Mouse (Mus musculus) kidney, postnatal 10 days (tissue): ENCODE measurements around the gene Ifi213.
"Not testable (repeated sequence)": the region's sequence is repeated elsewhere in the genome, so short reads cannot be mapped to it uniquely, and the experiment has no call there.

Experiments used
- DNase-seq: peaks from one replicate; pipeline ENCODE4 v3.0.0; 2021; ENCODE audit warnings: mixed read lengths

Gene Ifi213

GRCm38 (mm10) chr1:173598838-173599494 is at the start of gene Ifi213:
Gene Ifi213 (minus strand): TSS chr1:173599274.
- DNase-seq, result not testable (repeated sequence)

DNA sequence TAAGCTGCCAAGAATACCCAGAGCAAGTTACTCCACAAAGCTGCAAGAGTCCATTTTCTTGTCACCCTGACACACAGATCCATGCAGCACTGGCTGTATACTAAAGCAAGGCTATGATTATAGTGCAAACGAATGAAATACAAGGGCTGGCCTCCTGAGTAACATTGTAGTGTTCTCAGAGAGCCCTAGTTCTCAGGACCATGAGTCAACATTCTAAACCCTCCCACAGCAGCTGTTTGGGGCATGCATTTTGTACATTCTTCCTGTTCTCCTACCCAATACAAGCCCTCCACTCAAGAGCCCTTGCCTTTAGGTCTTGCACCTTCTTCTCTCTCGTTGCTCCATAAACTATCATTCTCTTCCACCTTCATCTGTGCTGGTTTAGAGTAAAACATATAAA is 46.3 kb upstream of the Ifi213 start:
- DNase-seq, result no peak

DNA sequence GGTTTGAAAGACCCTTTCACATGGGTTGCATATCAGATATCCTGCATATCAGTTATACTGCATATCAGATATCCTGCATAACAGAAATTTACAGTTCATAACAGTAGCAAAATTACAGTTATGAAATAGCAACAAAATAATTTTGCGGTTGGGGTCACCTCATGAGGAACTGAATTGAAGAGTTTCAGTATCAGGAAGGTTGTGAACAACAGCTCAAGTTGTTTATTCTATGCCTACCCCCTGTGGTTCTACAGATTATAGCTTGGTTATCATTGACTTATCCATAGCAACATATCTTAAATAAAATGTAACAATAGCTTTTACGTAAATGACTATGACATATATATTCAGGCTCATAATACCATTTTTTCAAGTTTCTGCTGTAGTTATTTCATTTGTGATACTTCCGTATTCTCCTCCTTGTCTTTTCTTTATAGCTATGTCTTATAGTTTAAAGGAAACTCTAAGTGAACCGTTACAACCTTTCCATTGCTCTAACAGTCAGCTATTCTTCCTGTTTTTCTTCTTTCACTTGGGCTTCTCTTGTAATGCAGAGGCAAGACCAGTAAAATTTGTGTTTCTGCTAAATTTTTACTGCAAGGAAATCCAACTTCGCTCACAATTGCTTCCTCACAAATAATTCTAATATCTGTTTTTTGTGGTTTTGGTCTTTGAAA is 35.0 kb upstream of the Ifi213 start:
- no peak for DNase-seq

DNA sequence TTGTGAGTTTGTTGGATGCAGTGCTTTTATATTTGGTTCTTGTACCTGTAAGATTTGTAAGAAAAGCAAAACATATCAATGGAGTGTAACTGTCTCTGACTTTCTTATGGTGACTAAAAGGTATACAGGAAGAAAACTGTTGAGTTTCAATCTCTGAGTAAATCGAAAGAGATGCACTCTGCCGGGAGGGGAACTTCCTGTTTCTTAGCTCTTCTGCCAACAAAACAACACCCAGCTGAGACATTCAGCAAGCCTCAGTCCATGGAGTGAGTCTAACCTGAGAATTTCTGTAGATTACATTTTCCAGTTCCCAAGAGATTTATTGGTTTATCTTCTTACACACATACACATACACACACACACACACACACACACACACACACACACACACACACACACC is 31.5 kb upstream of the Ifi213 start, which contains the start of gene Ifi209:
Ifi209 (plus strand) TSS at position 296 of the 400 bp plus-strand sequence.
- DNase-seq, result not testable (repeated sequence)

DNA sequence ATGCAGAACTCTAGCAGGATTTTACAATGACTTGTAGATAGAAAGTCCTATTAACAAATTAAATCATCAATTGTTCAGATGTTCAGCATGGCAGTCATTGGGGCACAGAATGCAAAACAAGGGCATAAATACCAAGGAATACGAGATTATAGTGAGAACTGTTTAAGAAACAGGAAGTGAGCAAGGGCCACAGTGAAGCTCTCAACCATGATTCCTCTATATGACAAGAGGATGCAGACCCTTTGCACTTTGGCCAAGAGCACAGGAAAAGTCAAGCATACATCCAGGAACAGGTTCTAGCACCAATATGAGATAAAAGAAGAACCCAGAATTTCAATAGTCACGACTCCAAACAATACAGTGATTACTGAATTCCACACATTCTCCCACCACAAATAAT is 27.6 kb upstream of the Ifi213 start:
- DNase-seq, result no peak

GRCm38 (mm10) chr1:173624052-173624451 is 25.0 kb upstream of the Ifi213 start:
- DNase-seq, result no peak

GRCm38 (mm10) chr1:173622216-173622615 is 23.1 kb upstream of the Ifi213 start:
- DNase-seq, result not testable (repeated sequence)

DNA sequence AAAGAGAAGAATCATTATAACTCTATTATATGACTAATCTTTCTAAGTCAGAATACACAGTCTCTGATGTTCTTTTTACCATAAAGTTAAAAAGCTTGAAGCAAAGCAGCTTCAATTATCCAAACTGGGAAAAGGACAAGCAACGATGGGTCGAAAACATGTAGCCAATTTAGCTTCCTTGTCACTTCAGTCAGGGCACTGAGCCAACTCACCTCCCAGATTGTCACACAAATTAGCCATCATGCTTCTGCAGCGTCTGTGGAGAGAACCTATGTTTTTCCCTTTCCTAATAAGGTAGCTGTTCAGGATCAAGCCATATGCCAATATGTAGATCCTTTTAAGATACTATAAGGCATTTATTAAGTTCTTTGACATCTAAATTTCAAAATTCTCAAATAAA is 11.2 kb upstream of the Ifi213 start:
- not testable (repeated sequence) for DNase-seq

GRCm38 (mm10) chr1:173589698-173590097 is 9.4 kb downstream of the Ifi213 start:
- not testable (repeated sequence) for DNase-seq

GRCm38 (mm10) chr1:173579921-173580585 is 19.0 kb downstream of the Ifi213 start:
- DNase-seq, result no peak

DNA sequence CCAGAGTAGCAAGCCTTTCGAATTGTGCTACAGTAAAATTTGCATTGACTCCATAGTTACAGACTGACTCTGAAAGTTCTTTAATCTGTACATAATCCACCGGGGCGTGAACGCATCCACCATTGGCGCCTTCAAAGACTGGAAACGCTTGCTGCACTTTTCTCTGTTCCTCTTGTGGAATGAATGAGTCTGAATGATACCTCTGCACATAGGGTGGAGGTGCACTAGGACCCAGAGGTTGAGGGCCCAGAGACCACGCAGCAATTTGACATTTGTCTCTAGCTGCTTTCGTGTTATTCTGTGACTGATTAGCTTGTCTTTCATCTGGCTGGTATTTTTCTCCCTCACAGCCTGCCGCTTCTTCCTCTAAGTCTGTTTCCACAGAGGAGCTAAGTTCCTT is 20.0 kb downstream of the Ifi213 start:
- no peak for DNase-seq

GRCm38 (mm10) chr1:173550491-173551050 is 48.5 kb downstream of the Ifi213 start:
- DNase-seq, result not testable (repeated sequence)

- DNase-seq, result not testable (repeated sequence)
Observed at GRCm38 (mm10) chr1:173548798-173549197, 50.3 kb downstream of the Ifi213 start.

- DNase-seq, result not testable (repeated sequence)
Observed at GRCm38 (mm10) chr1:173535791-173536190, 63.3 kb downstream of the Ifi213 start, which contains the start of gene Ifi214. Gene Ifi214 (minus strand): TSS chr1:173535957.

DNA sequence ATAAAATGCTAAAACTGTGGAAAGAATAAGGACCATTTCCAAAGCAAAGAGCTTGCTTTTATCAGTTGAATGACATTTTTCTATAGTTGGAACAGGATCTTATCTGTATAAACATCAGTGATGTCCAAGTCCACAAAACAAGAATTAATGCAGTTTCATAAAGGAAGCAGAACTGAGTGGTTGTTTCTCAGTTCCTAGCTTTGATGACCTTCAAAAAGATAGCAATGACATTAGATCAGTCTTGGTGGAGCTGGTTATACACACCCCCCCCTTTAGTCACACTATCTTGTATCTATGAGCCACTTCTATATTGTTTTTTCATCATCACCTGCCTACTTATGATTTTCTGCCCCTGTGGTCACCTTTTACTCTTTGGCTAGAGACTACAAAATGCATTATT is 77.6 kb downstream of the Ifi213 start:
- no peak for DNase-seq
